Mouse (Mus musculus) mouse trophoblast stem cell (cell line): ENCODE results near the gene Hgd.

Experiments
- in situ Hi-C, 2 experiments: fragments of 300-500 bp; cut with MseI, MboI; formaldehyde crosslinking; loops; 2 replicates in 1 of 2; 3 replicates in 1 of 2; pipeline ENCODE4 v1.15.1; 2025

Hgd gene

DNA sequence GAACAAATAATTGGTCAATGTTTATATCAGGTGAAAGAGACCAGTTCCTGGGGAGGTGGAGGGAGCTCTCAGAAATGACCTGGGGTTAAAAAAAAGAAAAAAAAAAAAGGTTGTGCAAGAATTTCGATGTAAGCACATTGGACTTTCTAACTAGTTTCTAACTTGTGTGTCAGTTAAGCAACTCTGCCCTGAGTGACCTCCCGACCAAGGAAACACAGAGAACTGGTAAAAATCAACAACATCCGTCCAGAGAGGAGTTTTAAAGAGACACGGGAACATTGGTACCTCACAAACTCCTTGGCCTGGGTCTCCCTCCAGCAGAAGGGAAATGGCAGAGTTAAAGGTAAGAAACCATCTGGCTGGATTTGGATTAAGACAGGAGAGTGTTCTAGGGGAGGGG lies at the start of gene Hgd:
Gene Hgd, plus strand, starts transcription at position 160 of the 400 bp plus-strand sequence.
- in situ Hi-C loops, result no loop called here

DNA sequence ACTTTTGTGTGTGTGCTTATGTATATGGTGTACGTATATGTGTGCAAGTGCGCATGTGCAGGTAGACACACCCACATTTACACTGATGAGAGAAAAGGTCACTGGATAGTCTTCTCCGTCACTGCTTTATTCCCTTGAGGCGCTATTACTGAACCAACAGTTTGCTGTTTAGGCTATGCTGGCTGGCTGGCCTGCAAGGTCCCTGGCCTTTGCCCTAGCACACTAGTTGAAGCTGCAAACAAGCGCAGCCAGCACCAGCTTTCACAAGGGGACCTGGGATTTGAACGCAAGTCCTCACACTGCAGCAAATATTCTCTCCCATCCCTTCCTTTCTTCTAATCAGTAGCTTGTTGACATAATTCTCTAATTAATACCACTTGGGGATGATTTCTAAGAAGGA lies 49.8 kb upstream of the Hgd start:
- in situ Hi-C loops, result no loop called here

DNA sequence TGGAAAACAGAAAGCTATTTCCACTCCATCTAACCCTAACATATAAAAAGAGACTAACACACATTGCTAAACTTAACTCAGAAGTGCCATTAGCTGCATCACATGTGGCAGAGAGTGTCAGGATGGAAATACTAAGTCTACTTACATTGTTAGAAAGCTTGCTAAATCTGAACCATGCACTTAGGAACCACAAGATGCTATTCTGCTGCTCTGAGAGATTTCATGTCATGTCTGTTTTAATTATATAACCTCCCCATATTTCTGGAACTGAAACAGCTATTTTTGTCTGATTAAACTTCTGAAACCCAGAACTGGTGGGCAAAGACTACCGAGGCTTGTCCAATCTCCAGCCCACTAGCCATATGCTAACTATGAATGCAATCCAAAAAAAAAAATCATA lies 47.9 kb upstream of the Hgd start:
- in situ Hi-C loops, result no loop called here

GRCm38 (mm10) chr16:37533369-37534068 lies 46.4 kb upstream of the Hgd start:
- in situ Hi-C loops, result no loop called here

DNA sequence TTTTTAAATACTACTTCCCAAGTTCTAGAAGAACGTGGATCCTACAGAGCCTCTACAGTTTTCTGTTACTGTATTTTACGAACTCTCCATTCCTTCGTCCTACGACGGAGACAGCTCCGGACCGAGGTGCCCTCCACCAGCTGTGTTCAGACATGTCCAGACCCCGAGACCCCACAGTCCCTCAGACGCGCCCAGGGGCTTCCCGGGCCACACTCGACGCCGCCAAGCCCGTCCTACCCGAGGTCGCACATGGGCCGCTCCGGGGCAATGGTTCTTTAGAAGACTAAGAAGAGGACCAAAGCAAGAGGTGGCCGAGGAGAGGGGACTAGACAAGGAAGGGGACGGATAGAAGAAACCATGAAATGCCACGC lies 40.7 kb upstream of the Hgd start:
- in situ Hi-C loops, result no loop called here

- in situ Hi-C loops, result no loop called here
Measured at GRCm38 (mm10) chr16:37539611-37540580, 40.1 kb upstream of the Hgd start, which contains the start of the genes Gtf2e1 and Rabl3. Gene Gtf2e1 (minus strand): TSS chr16:37539789. Gene Rabl3 (plus strand): TSS chr16:37539885.

GRCm38 (mm10) chr16:37540776-37541175 lies 39.2 kb upstream of the Hgd start:
- in situ Hi-C loops, result no loop called here

- in situ Hi-C loops, result no loop called here
Measured at GRCm38 (mm10) chr16:37546312-37546711, 33.6 kb upstream of the Hgd start.

DNA sequence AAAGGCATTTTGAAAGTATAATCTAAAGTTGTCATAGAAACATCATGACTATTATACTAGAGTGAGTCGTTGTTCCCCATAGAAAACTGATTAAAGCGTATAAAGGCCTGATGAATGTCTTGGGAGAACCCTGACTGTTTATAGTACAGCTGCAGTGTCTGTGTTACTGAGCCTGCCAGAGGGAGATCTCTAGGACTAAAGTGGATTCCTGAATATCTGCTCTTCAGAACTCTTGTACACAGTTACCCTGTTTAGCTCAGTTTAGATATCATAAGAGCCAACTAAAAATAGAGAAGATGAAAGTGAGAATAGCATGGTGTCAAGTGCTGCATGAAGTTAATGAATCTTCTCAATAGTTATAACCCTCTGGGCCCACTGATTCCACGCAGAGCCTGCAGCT lies 29.7 kb upstream of the Hgd start:
- in situ Hi-C loops, result no loop called here

- in situ Hi-C loops, result no loop called here
Measured at GRCm38 (mm10) chr16:37550981-37551380, 29.0 kb upstream of the Hgd start.

GRCm38 (mm10) chr16:37552824-37553223 lies 27.1 kb upstream of the Hgd start:
- in situ Hi-C loops, result no loop called here

DNA sequence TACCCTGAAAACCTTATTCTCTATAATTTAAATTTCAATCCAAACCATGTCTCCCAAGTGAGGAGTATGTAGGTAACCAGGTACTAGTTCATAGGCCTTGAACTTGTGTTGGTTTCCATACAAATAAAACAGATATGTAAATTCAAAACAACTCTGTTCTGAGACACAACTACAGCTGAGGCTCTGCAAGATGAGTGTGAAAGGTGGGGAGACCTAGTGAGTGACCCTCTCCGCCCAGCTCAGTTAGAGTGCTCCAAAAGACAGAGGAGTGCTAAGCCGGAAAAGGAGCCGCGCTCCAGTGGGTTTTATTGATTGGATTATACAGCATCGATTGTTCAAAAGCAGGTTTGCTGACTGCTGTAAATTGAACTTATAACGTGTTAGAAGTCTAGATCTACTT lies 17.5 kb upstream of the Hgd start:
- in situ Hi-C loops, result no loop called here

DNA sequence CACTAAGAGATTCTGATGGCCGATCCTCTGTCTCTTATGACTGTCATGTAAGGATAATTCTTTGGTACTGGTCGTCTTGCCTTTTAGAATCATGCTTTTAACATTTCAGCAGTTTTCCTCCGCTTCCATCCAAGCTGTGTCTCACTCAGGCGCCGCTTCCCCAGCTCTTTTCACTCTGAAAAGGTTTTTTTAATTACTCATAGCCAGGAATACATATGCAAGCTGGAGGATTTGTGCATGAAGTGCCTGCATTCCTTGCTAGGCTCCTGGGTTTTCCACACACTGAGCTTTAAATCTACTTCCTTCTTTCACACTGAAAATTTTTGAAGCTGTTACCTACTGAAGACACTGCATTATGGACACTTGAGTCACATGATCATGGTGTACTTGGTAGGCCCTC lies 17.0 kb upstream of the Hgd start:
- in situ Hi-C loops, result no loop called here

DNA sequence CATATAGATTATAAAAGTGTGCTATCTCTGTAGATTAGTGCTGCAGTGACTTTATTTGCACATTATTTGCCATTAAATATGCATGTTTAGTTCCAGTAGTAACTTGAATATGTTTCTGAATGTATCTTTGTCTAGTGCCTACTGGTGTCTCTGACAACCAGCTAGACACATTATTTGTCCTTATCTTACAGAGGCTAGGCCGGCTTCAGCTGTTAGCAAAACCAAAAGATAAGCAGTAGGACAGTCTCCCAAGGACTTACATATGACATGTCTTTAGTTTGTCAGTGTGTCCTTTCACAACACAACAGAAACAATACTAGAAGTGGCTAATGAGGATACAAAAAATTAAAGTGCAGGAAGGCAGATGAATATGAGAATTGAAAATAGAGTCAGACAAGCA lies 14.8 kb upstream of the Hgd start:
- in situ Hi-C loops, result no loop called here

- in situ Hi-C loops, result no loop called here
Measured at GRCm38 (mm10) chr16:37566107-37566506, 13.8 kb upstream of the Hgd start.

GRCm38 (mm10) chr16:37567113-37568050 lies 12.6 kb upstream of the Hgd start:
- in situ Hi-C loops, result no loop called here

DNA sequence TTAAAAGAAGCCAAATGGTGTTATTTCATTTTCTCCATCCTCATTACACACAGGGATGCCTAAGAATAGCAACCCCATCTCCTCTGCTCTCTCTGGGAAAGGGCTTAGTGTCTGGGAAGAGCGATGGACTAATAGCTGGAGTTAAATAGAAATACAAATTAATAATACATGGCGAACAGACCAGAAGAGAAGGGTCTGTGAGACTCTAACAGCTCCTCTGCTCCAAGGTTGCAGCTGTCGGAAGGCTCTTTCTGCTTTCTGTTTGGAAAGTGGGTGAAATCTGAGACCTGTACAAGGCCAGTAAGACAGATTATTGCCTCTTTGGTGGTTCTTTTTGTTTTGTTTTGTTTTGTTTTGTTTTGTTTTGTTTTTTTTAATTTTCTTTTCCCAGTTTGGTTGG lies 8.4 kb upstream of the Hgd start:
- in situ Hi-C loops, result no loop called here

GRCm38 (mm10) chr16:37572117-37572754 lies 7.7 kb upstream of the Hgd start:
- in situ Hi-C loops, result no loop called here

DNA sequence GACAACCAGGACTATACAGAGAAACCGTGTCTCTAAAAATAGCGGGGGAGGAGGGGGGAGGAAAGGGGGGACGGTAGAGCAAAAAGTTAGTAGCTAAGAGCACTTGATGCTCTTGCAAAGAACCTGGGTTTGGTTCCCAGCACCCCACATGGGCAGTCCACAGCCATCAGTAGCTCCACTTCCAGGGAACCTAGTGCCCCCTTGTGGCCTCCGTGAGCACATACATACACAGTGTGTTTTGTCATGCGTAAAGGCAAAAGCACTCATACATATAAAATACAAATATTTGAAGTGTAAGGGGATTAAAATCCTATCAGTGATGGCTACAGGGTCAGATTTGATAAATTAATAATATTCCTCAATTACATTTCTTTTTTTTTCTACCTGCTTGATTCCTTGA lies 6.9 kb upstream of the Hgd start:
- in situ Hi-C loops, result no loop called here

GRCm38 (mm10) chr16:37575325-37575724 lies 4.6 kb upstream of the Hgd start:
- in situ Hi-C loops, result no loop called here

DNA sequence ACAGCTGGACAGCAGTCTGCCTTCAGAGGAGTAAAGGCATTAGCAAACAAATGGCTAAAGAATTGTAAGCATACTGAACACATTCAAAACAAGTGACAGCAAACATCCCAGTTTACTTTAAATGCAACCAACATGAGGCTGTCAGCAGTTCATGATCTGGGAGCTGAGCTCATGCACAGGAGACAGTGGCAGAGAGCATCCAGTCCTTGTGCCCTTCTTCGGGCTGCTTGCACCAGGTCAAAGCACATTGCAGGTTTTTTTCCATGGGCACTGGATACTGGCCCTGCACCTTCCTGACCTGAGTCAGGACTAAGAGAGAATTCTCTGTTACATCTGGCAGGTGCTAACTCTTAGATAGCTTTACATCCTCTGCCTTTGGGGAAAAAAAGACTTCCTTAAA lies 362 bp upstream of the Hgd start:
- in situ Hi-C loops, result no loop called here
